Mouse (Mus musculus): ENCODE results near the gene Smg6.

DNA sequence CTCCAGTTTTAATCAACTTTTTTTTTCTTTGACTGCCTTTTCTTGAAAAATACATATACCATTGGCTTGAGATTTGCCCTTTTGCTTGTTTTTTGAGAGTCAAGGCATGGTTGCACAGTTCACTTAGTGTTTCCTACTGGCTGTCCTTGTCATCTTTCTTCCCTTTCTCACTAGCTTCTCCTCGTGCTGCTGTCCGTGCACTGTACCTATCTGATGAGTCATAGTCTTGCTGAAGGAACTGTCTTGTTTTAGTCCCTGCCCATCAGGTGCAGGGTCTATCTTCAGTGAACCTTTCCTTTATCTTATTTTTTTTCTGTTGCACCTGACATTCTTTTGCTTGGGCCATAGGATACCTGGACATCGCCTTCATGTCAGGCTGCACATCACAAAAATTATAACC is 101.4 kb downstream of the Smg6 start:
- TF ChIP-seq CTCF (IDR thresholded peaks at IDR 0.05; ENCODE audit: low read depth, low read length) (no peak), POLR2A (IDR thresholded peaks at IDR 0.05; ENCODE audit: insufficient read depth, low read length) (no peak), EP300 (IDR thresholded peaks at IDR 0.05; ENCODE audit: insufficient read depth, low read depth, low read length) (no peak)

All from ES-Bruce4 (cell line).